Mouse (Mus musculus): Measurements from ENCODE around the gene Poll.

Poll gene

DNA sequence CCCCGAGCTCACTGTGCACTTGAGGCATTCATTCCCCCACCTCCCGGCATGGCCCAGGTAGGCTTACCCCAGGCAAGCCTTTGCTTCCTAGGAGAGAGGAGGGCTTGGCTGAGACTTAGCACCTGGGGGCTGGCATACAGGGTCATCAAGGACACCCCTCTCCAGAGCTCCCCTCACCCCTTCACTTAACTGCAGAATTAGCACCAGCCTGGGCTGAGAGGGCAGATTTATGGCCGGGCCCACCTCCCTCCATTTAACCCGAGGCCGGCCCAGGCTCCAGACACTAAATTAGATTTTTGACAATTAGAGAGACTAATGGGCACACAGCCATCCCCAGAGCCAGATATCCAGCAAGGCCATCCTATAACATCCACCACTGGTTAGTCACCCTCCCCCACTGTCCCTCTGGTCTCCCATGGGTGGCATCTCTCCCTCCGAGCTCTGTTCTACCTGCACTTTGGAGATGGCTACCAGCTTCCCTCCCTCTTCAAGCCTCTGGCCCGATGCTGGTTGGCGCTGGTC, 25.1 kb downstream of the Poll start:
- no peak for DNase-seq (ENCODE audit: low spot score in 2 of 2)

DNA sequence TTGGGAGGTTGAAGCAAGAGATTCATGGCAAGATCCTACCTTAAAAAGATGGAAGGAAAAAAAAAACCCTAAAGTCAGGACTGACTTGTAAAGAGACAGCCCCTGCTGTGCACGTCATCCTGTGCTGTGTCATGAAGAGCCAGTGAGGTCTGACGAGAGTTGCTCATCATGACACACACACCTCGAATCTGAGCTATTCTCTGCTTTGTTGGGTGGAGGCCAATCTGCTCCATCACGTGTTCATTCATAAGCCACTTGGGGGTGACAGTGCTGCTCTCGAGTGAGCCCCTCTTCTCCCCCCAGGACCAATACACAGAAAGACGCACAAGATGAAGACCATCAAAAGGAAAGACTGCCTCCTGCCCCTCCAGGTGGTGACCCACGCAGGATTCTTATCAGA, 26.7 kb downstream of the Poll start:
- no peak for DNase-seq (ENCODE audit: low spot score in 2 of 2)

DNA sequence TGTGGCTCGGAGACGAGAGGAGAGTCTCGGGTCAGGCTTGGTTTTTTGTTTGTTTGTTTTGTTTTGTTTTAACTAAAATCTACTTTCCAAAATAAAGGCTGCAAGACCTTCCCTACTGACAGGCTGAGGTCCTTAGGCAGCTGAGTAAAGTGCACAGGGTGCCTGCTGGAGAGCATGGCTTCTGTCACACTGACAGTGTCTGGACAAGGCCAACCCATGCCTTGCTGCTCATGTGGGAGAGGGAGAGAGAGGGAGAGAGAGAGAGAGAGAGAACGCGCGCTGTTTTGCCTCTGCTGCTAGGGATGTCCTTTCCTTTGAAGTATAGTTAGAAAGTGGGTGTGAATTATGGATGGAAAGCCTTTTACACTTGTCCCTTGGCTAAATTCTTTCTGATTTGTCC, 28.8 kb downstream of the Poll start:
- DNase-seq (ENCODE audit: low spot score in 2 of 2) = no peak

DNA sequence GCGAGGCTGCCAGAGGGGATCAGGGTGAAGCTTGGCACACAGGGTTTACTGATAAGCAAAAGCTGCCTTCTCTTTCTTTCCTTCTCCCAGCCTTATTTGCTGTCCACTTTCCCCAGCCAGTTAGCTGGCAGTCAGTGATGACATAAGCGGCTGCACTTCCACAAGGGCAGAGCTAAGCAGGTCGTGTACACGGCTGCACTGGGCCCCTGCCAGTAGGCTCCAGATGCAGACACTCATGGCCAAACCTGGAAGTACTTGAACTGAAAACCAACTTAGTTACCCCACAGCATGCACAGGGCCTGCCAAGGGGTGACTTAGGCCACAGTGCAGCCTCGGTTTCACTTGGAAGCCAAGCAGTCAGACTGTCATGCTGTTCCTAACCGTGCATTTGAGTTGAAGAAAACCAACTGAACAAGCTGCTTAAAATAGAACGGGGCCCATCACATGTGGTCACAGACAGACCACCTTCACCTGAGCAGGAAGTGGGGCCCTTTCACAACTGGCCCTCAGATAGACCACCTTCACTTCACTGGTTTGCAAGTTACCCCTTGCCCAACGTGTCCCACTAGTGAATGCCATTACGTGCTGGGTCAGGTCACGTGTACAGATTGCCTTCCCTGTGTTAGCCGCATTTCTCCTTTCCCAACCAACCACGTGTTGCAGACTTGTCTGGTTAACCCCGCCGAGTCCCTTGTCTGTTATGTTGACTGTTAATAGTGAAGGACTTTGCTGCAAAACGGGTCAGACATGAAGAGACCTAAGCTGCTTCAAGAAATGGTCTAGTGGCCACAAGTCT, 29.9 kb downstream of the Poll start:
- no peak for DNase-seq (ENCODE audit: low spot score in 2 of 2)

DNA sequence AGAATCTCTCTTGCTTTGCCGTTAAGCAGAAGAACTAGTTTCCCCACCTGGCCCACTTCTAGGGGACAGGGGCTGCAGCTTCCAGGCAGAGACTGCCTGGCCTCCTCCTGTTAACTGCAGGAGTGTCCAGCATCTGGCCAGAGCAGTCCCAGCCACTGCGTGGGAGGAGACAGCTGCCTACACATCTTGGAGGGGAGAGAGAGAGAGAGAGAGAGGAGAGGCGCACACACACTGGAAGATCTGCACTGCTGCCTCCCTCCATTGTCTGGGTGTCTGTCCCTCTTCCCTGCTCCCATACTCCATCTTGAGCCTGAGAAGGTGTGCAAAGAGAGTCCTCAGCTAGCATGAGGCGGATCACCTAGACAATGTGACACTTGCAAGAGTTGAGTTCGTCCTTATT, 31.0 kb downstream of the Poll start:
- DNase-seq (ENCODE audit: low spot score in 2 of 2) = no peak

DNA sequence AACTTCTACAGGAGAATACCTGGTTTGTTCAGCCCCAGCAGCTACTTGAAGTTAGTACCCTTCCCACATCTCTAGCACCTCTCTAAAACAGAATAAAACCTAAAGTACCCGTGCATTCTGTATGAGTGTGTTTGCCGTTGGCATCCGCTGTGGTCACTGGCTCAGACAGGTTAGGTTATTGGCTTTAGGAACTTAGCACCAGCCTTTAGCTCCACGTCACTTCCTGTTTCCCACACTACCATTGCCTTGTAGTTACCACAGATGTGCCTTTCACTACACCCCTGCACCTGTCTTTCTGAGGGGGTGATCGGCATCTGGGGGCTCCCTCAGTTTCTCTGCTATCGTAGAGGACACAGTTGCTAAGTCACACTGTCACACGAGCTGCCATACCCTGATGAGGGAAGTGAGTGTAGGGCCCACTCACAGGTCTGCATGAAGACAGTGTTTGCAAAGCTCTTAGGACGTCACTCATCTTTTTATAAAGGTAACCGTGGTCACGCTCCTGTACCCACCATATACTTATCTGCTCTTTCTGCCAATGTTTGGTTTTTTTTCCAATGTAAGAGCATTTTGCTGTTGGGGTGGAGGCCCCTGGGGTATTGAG, 32.3 kb downstream of the Poll start:
- DNase-seq (ENCODE audit: low spot score in 2 of 2) = no peak

DNA sequence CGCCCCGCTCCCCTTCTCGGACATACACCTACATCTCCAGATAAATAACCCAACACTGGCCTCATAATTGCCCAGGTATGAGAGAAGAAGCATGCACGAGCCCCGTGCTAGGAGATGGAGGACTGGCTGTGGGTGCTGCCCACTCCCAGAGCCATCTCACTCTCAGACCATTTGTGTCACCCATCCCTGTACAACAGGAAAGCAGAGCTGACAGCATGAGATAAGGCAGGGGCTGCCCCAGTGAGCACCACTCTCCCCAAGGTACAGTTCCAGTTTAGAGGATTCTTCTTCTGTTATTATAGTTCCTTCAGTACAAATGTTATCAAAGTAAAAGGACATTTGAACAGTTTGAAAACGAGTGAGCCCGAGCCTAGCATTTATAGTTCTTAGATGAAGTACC, 32.9 kb downstream of the Poll start:
- DNase-seq (ENCODE audit: low spot score in 2 of 2) = no peak

DNA sequence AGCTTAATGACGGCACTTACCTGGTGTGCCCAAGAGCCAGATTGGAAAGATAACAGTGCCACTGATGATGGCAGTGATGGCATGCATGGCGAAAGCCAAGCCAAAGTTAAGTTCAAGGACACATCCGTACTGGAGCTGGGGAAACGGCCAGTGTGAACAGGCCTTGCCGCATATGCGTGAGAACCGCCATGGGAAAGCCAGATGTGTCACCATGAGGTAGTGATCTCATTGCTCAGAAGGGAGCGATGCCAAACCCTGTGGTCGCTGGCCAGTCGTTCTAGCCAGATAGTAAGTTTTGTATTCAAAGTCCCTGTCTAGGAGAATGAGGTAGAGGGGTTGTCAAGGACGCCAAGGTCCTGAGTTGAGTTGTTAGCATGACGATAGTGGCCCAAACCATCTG, 44.1 kb downstream of the Poll start:
- DNase-seq (ENCODE audit: low spot score in 2 of 2) = no peak

DNA sequence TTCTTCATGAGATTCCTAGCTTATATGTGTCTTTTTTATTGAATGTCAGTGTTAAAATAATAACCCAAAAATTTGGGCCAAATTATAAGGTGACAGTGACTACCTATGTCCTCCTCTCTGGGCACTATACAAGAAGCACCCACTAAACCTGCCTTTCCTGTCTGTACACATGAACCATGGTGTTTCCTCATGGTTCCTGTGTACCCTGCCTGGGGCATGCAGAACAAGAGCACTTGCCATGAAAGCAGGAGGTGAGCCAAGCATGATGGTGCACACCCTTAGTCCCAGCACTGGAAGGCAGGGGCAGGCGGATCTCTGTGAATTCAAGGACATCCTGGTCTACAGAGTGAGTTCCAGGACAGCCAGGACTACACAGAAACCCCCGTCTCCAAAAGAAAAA, 45.0 kb downstream of the Poll start:
- no peak for DNase-seq (ENCODE audit: low spot score in 2 of 2)

DNA sequence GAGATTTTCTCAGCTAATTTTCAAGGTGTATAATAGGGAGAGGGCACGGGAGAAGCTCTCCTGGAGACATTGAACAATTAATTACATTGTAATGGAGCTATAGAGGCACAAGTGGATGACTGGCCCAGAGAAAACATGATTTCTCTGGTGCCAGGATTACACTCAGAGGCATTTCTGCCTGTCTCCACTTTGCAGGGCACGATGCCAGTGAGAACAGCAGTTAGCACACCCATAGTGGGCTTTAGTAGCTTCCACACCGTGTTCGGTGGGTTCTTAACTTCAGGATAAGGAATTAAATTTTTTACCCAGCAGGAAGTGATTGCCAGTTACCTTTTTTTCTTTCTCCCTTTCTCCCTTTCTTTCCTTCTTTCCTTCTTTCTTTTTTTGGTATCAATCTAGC, 48.9 kb downstream of the Poll start:
- DNase-seq (ENCODE audit: low spot score in 2 of 2) = no peak

DNA sequence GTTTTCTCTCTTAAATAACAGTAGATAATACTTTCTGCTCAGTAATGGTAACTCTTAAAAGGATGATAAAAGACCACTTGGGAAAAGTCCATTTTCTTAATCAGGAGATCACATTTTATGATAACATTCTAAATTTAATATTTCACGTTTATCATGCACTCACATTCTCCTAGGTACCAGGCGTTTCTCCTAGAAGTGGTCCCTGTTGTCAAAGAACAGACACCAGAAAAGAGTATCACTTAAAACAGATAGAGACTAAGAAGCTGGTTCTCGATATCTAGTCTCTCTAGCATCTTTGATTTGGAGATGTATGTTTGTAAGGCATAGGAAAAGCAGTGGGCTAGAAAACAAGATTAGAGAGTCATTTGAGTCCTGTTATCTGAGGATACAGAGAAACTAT, 49.7 kb downstream of the Poll start:
- DNase-seq (ENCODE audit: low spot score in 2 of 2) = no peak

DNA sequence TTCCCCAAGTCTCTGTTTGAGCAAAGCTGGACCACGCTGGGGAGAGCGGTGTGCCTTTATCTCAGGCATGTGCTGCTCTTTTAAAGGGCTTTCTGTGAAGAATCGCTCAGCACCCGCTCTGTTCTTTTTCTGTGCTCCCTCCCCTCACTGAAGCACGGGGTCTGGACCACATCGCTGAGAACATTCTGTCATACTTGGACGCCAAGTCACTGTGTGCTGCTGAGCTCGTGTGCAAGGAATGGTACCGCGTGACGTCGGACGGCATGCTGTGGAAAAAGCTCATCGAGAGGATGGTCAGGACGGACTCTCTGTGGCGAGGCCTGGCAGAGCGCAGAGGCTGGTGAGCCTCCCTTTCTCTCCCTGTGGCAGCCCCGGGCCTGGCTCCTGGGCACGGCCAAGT, 52.8 kb downstream of the Poll start:
- DNase-seq (ENCODE audit: low spot score in 2 of 2) = no peak

DNA sequence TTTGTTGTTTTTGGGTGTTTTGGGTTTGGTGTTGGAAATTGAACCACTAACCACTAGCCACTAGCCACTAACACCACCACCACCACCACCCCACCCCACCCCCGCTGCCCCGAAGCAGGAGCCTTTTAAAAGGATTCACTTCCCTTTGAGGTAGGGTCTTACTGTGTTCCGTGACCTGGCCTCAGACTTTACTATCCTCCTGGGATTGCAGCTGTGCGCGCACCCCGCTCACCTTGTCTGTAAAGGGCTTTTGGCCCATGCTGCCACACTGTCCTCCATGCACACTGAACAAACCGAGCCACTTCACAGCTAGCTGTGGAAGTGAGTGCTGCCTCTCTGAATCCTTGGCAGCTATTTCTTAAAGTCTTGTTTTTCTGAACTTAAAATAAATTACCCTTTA, 54.9 kb downstream of the Poll start:
- no peak for DNase-seq (ENCODE audit: low spot score in 2 of 2)

Measured in urinary bladder, postnatal 36 days (tissue).